Mouse (Mus musculus) embryonic facial prominence, embryonic 10.5 days (tissue): ENCODE measurements at regions not wholly inside any gene's neighbourhood (a gene's known extent, or its start where the extent isn't known, plus 50 kb on each side); places are given as distances from the start of the nearest gene placed in this dataset.

Source experiments
- DNase-seq: peaks from one replicate; pipeline ENCODE4 v3.0.0-alpha.2; 2017; ENCODE audit warnings: low spot score
- H3K27ac ChIP-seq: fragments of 300-500 bp; sonication (generic); replicated peaks from 2 replicates; pipeline ENCODE4 v1.5.1; 2016; ENCODE audit warnings: mild to moderate bottlenecking
- H3K27me3 ChIP-seq: fragments of 300-500 bp; sonication (generic); replicated peaks from 2 replicates; pipeline ENCODE4 v1.6.1; 2016; ENCODE audit warnings: low read depth, mild to moderate bottlenecking; ENCODE audit not compliant: poor library complexity, severe bottlenecking
- H3K36me3 ChIP-seq: fragments of 300-500 bp; sonication (generic); replicated peaks from 2 replicates; pipeline ENCODE4 v1.6.1; 2016; ENCODE audit warnings: mild to moderate bottlenecking, moderate library complexity
- H3K4me1 ChIP-seq: fragments of 300-500 bp; sonication (generic); 2 replicates; pipeline ENCODE4 v1.6.1; 2016
- H3K4me3 ChIP-seq: fragments of 300-500 bp; sonication (generic); 2 replicates; pipeline ENCODE4 v1.5.1; 2016; ENCODE audit warnings: mild to moderate bottlenecking, moderate library complexity
- H3K9me3 ChIP-seq: fragments of 300-500 bp; sonication (generic); 2 replicates; pipeline ENCODE4 v1.6.1; 2016; ENCODE audit warnings: mild to moderate bottlenecking
- WGBS: fragments of 180-500 bp; shearing (Covaris S2); methylation state at CpG from one replicate; pipeline ENCODE4 v1.1.7; 2016; 5-methylcytosine and 5-hydroxymethylcytosine counted together

GRCm38 (mm10) chr16:62208191-62208590, 578.4 kb downstream of the Nsun3 start:
- Histone ChIP-seq H3K27me3 (no peaks in the 10 kb centered on the region), H3K4me3 (no peak overlapping the region), H3K4me1 (no peaks in the 10 kb centered on the region), H3K27ac (no peak overlapping the region), H3K36me3 (no peaks in the 10 kb centered on the region), H3K9me3 (no peaks in the 10 kb centered on the region)
- 54% methylated on average over 1 of the region's 1 CpGs for WGBS
- peak; percentile 21 for DNase-seq

GRCm38 (mm10) chr16:62182988-62183387, 603.6 kb downstream of the Nsun3 start:
- H3K27me3 ChIP-seq: no peaks in the 10 kb centered on the region
- H3K36me3 ChIP-seq: no peaks in the 10 kb centered on the region
- no peaks in the 10 kb centered on the region for H3K4me1 ChIP-seq
- H3K4me3 ChIP-seq: no peak overlapping the region
- no peak for DNase-seq
- no peak overlapping the region for H3K27ac ChIP-seq
- no peaks in the 10 kb centered on the region for H3K9me3 ChIP-seq
